Comparison of ENCODE assay signal across 1 mouse cellular context in the genomic region with DNA sequence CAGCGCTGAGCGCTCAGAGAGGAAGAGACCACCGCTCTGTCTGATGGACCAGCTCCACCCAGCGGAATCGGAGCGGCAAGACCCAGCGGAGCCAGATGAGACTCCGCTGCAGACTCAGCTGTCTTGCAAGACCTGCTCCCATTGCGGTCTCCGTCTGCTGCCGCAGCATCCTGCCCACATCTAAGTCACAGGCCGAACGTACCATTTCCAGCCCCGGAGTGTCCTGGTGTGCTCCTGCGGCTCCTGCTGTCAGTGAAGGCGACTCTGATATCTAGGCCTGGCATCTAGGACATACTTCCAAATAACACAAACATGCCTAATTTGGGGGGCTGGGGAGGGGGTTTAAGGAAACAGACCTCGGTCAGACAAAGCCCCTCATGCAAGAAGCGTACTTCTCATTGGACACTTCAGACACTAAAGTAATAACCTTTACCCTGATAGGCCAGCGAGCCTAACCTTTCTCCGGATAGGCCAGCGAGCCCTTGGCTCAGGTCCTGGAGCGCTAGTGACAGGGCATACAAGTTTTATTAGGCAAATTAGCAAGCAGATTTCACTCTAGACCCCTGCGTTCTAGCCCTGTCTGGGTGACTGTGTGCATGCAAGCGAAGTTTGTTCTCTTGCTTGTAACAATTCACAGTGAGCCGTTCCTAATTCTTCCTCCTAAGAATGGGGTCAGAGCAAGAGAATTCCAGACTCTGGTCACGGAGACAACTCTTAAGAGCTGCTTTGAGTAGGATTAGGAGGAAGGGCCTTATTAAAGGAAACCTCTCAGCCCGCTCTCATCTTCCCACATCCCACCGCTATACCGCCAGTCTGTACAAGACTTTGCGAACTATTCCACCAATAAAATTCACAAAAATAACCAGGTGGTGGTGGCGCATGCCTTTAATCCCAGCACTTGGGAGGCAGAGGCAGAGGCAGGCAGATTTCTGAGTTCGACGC.
TF ChIP-seq lines count a peak whose summit lies in the region.

A gene (minus strand): TSS at position 404 of the 942 bp plus-strand sequence.

TF ChIP-seq in CH12.LX, 34 proteins besides CTCF, POLR2A, EP300 and RAD21 (continued from another document):
- TF ChIP-seq ZC3H11A (IDR thresholded peaks at IDR 0.05; ENCODE audit: low read depth, low read length) (no peak), TBP (conservative IDR thresholded peaks at IDR 0.05; ENCODE audit: low read depth, low read length) (0 out of 2 replicates have a peak, but pooled peaks have one; percentile 42), CHD1 (IDR thresholded peaks at IDR 0.05; ENCODE audit: low read depth, low read length) (no peak), MEF2A (IDR thresholded peaks at IDR 0.05; ENCODE audit: borderline replicate concordance, low read depth, low read length) (peak; percentile 45; the same call in 1 of the 2 replicates), NRF1 (IDR thresholded peaks at IDR 0.05; ENCODE audit: low read depth, low read length) (no peak), ELF1 (IDR thresholded peaks at IDR 0.05; ENCODE audit: low read depth, low read length) (peak; percentile 60), E2F4 (IDR thresholded peaks at IDR 0.05; ENCODE audit: insufficient replicate concordance, low read depth, low read length) (no peak), TCF12 (IDR thresholded peaks at IDR 0.05; ENCODE audit: low read depth, low read length) (peak; percentile 43; the same call in 1 of the 2 replicates), ZKSCAN1 (IDR thresholded peaks at IDR 0.05; ENCODE audit: borderline replicate concordance, low read depth, low read length) (no peak), NELFE (IDR thresholded peaks at IDR 0.05; ENCODE audit: low read depth, low read length) (peak; percentile 77), USF1 (IDR thresholded peaks at IDR 0.05; ENCODE audit: low read depth, low read length) (no peak), MAX (IDR thresholded peaks at IDR 0.05; ENCODE audit: low read length) (no peak; the same call in 1 of the 2 replicates), JUN (IDR thresholded peaks at IDR 0.05; ENCODE audit: insufficient read depth, low read depth, low read length) (no peak), CHD2 (IDR thresholded peaks at IDR 0.05; ENCODE audit: low read length) (peak; percentile 86), MXI1 (IDR thresholded peaks at IDR 0.05; ENCODE audit: low read depth, low read length) (no peak), ZMIZ1 (IDR thresholded peaks at IDR 0.05; ENCODE audit: low read depth, low read length) (peak; percentile 77), GABPA (IDR thresholded peaks at IDR 0.05; ENCODE audit: insufficient replicate concordance, low read depth, low read length) (no peak), SMC3 (IDR thresholded peaks at IDR 0.05; ENCODE audit: low read depth, low read length) (peak; percentile 26; the same call in 1 of the 2 replicates)
